Mouse (Mus musculus): ENCODE data around the gene Abca12.

Abca12 gene

GRCm38 (mm10) chr1:71338548-71339340 is 76.0 kb downstream of the Abca12 start:
- no peak for DNase-seq (ENCODE audit: low read depth, low spot score)

- DNase-seq (ENCODE audit: low read depth, low spot score) = no peak
Observed at GRCm38 (mm10) chr1:71330349-71330748, 84.4 kb downstream of the Abca12 start.

- no peak for DNase-seq (ENCODE audit: low read depth, low spot score)
Observed at GRCm38 (mm10) chr1:71312171-71312570, 102.5 kb downstream of the Abca12 start.

- DNase-seq (ENCODE audit: low read depth, low spot score) = no peak
Observed at GRCm38 (mm10) chr1:71310614-71311013, 104.1 kb downstream of the Abca12 start.

- no peak for DNase-seq (ENCODE audit: low read depth, low spot score)
Observed at GRCm38 (mm10) chr1:71307362-71307761, 107.3 kb downstream of the Abca12 start.

GRCm38 (mm10) chr1:71306196-71306595 is 108.5 kb downstream of the Abca12 start:
- DNase-seq (ENCODE audit: low read depth, low spot score) = no peak

- no peak for DNase-seq (ENCODE audit: low read depth, low spot score)
Observed at GRCm38 (mm10) chr1:71304588-71304987, 110.1 kb downstream of the Abca12 start.

GRCm38 (mm10) chr1:71297021-71297420 is 117.7 kb downstream of the Abca12 start:
- no peak for DNase-seq (ENCODE audit: low read depth, low spot score)

- no peak for DNase-seq (ENCODE audit: low read depth, low spot score)
Observed at GRCm38 (mm10) chr1:71296585-71296984, 118.1 kb downstream of the Abca12 start.

GRCm38 (mm10) chr1:71291917-71292316 is 122.8 kb downstream of the Abca12 start:
- DNase-seq (ENCODE audit: low read depth, low spot score) = no peak

- DNase-seq (ENCODE audit: low read depth, low spot score) = peak; percentile 8
Observed at GRCm38 (mm10) chr1:71289511-71289910, 125.2 kb downstream of the Abca12 start.

GRCm38 (mm10) chr1:71276940-71277339 is 137.8 kb downstream of the Abca12 start:
- no peak for DNase-seq (ENCODE audit: low read depth, low spot score)

GRCm38 (mm10) chr1:71272550-71272949 is 142.2 kb downstream of the Abca12 start:
- no peak for DNase-seq (ENCODE audit: low read depth, low spot score)

- DNase-seq (ENCODE audit: low read depth, low spot score) = no peak
Observed at GRCm38 (mm10) chr1:71272077-71272476, 142.6 kb downstream of the Abca12 start.

GRCm38 (mm10) chr1:71270083-71270482 is 144.6 kb downstream of the Abca12 start:
- no peak for DNase-seq (ENCODE audit: low read depth, low spot score)

GRCm38 (mm10) chr1:71266630-71267029 is 148.1 kb downstream of the Abca12 start:
- DNase-seq (ENCODE audit: low read depth, low spot score) = no peak

- no peak for DNase-seq (ENCODE audit: low read depth, low spot score)
Observed at GRCm38 (mm10) chr1:71263532-71263931, 151.2 kb downstream of the Abca12 start.

- DNase-seq (ENCODE audit: low read depth, low spot score) = no peak
Observed at GRCm38 (mm10) chr1:71244647-71245046, 170.1 kb downstream of the Abca12 start.

GRCm38 (mm10) chr1:71241396-71241795 is 173.3 kb downstream of the Abca12 start:
- DNase-seq (ENCODE audit: low read depth, low spot score) = no peak

- DNase-seq (ENCODE audit: low read depth, low spot score) = no peak
Observed at GRCm38 (mm10) chr1:71239586-71239985, 175.1 kb downstream of the Abca12 start.

- no peak for DNase-seq (ENCODE audit: low read depth, low spot score)
Observed at GRCm38 (mm10) chr1:71235335-71235734, 179.4 kb downstream of the Abca12 start.

- no peak for DNase-seq (ENCODE audit: low read depth, low spot score)
Observed at GRCm38 (mm10) chr1:71231211-71231610, 183.5 kb downstream of the Abca12 start.

- DNase-seq (ENCODE audit: low read depth, low spot score) = no peak
Observed at GRCm38 (mm10) chr1:71203581-71203980, 211.1 kb downstream of the Abca12 start.

GRCm38 (mm10) chr1:71196191-71196590 is 218.5 kb downstream of the Abca12 start:
- DNase-seq (ENCODE audit: low read depth, low spot score) = no peak
